In genomic region chr8:108246035-108246933, GRCm38 (mm10) we compare ENCODE assay signal across 11 mouse cellular contexts.
DNase-seq lines count a peak whose midpoint lies in the region; ATAC-seq lines count a peak whose summit lies in the region.
"Had no signal": no experiment of that assay in that cellular context is flagged by ENCODE, and none has a peak within 500 bp of the region (broad histone marks: within the 10 kb centered on the region; RNA-seq: fewer than 3 reads in every experiment).

No protein-coding gene starts in this region.

- no peaks in the 10 kb centered on the region for H3K9me3 ChIP-seq in heart, embryonic 13.5 days
- no peaks in the 10 kb centered on the region for H3K9me3 ChIP-seq in forebrain, embryonic 12.5 days
- no peaks in the 10 kb centered on the region for H3K9me3 ChIP-seq in intestine, embryonic 15.5 days
- no peaks in the 10 kb centered on the region for H3K9me3 ChIP-seq in neural tube, embryonic 15.5 days (replicated peaks)
- H3K9me3 ChIP-seq in liver, embryonic 12.5 days (replicated peaks) = no peaks in the 10 kb centered on the region

- peaks cover 8% of the 10 kb centered on the region for H3K4me1 ChIP-seq in heart, embryonic 13.5 days
- H3K4me1 ChIP-seq in forebrain, embryonic 12.5 days = peaks cover 52% of the 10 kb centered on the region
- H3K4me1 ChIP-seq in intestine, embryonic 15.5 days (replicated peaks) = peaks cover 7% of the 10 kb centered on the region
- H3K4me1 ChIP-seq in neural tube, embryonic 15.5 days = peaks cover 27% of the 10 kb centered on the region
- no peaks in the 10 kb centered on the region for H3K4me1 ChIP-seq in liver, embryonic 12.5 days

- ATAC-seq in heart, embryonic 13.5 days (ENCODE audit: extremely low read depth, insufficient number of reproducible peaks, low FRiP score, low TSS enrichment) = no peak
- ATAC-seq in forebrain, embryonic 12.5 days (ENCODE audit: low FRiP score) = peak; percentile 37
- no peak for ATAC-seq in intestine, embryonic 15.5 days
- ATAC-seq in neural tube, embryonic 15.5 days (ENCODE audit: low FRiP score) = no peak
- ATAC-seq in liver, embryonic 12.5 days = no peak

- H3K4me3 ChIP-seq in heart, embryonic 13.5 days = no peak overlapping the region
- H3K4me3 ChIP-seq in forebrain, embryonic 12.5 days (replicated peaks) = 0 out of 2 replicates have a peak overlapping the region, but pooled peaks have one; percentile 14
- H3K4me3 ChIP-seq in intestine, embryonic 15.5 days (replicated peaks) = no peak overlapping the region
- H3K4me3 ChIP-seq in neural tube, embryonic 15.5 days (replicated peaks) = no peak overlapping the region
- no peak overlapping the region for H3K4me3 ChIP-seq in liver, embryonic 12.5 days

- peak overlapping the region; percentile 22 for H3K4me2 ChIP-seq in heart, embryonic 13.5 days
- H3K4me2 ChIP-seq in forebrain, embryonic 12.5 days = peak overlapping the region; percentile 53
- H3K4me2 ChIP-seq in intestine, embryonic 15.5 days (replicated peaks) = peak overlapping the region; percentile 37
- peak overlapping the region; percentile 22 for H3K4me2 ChIP-seq in neural tube, embryonic 15.5 days
- no peak overlapping the region for H3K4me2 ChIP-seq in liver, embryonic 12.5 days

- no peaks in the 10 kb centered on the region for H3K36me3 ChIP-seq in heart, embryonic 13.5 days
- no peaks in the 10 kb centered on the region for H3K36me3 ChIP-seq in forebrain, embryonic 12.5 days (replicated peaks)
- H3K36me3 ChIP-seq in intestine, embryonic 15.5 days = no peaks in the 10 kb centered on the region
- no peaks in the 10 kb centered on the region for H3K36me3 ChIP-seq in neural tube, embryonic 15.5 days
- no peaks in the 10 kb centered on the region for H3K36me3 ChIP-seq in liver, embryonic 12.5 days

- no peak overlapping the region for H3K9ac ChIP-seq in heart, embryonic 13.5 days
- H3K9ac ChIP-seq in forebrain, embryonic 12.5 days = peak overlapping the region; percentile 29
- no peak overlapping the region for H3K9ac ChIP-seq in intestine, embryonic 15.5 days
- H3K9ac ChIP-seq in neural tube, embryonic 15.5 days (replicated peaks) = 0 out of 2 replicates have a peak overlapping the region, but pooled peaks have one; percentile 8
- H3K9ac ChIP-seq in liver, embryonic 12.5 days = no peak overlapping the region

- no peak overlapping the region for H3K27ac ChIP-seq in heart, embryonic 13.5 days (replicated peaks)
- H3K27ac ChIP-seq in forebrain, embryonic 12.5 days = peak overlapping the region; percentile 79
- H3K27ac ChIP-seq in intestine, embryonic 15.5 days = no peak overlapping the region
- peak overlapping the region; percentile 75 for H3K27ac ChIP-seq in neural tube, embryonic 15.5 days (replicated peaks)
- no peak overlapping the region for H3K27ac ChIP-seq in liver, embryonic 12.5 days

- 44% methylated on average over 22 of the region's 22 CpGs for WGBS in heart, embryonic 13.5 days
- 9% methylated on average over 22 of the region's 22 CpGs for WGBS in forebrain, embryonic 12.5 days
- 38% methylated on average over 22 of the region's 22 CpGs for WGBS in intestine, embryonic 15.5 days
- 15% methylated on average over 22 of the region's 22 CpGs for WGBS in neural tube, embryonic 15.5 days
- 68% methylated on average over 22 of the region's 22 CpGs for WGBS in liver, embryonic 12.5 days (ENCODE audit: insufficient replicate concordance)

- DNase-seq in heart, adult 9 months (ENCODE audit: low spot score in 2 of 2) = no peak
- DNase-seq in adrenal gland, adult 8-10 months = no peak
- DNase-seq in kidney, postnatal 4 days = no peak
- DNase-seq: B cell, adult 2 months; layer of hippocampus, postnatal 36 days; right cerebral cortex, postnatal 4 days had no signal

- H3K27me3 ChIP-seq in heart, embryonic 13.5 days (replicated peaks) = no peaks in the 10 kb centered on the region
- peaks cover 4% of the 10 kb centered on the region for H3K27me3 ChIP-seq in forebrain, embryonic 12.5 days
- no peaks in the 10 kb centered on the region for H3K27me3 ChIP-seq in intestine, embryonic 15.5 days (replicated peaks)
- H3K27me3 ChIP-seq in neural tube, embryonic 15.5 days (replicated peaks) = no peaks in the 10 kb centered on the region
- H3K27me3 ChIP-seq in liver, embryonic 12.5 days (replicated peaks) = no peaks in the 10 kb centered on the region; the same call in 1 of the 2 replicates

Comparison
In these comparisons a context has a peak if more than half of its experiments do, and no peak if none do; other contexts are left out.
1. H3K27ac ChIP-seq: peak in forebrain, embryonic 12.5 days (single experiment) and neural tube, embryonic 15.5 days (single experiment); none in heart, embryonic 13.5 days (single experiment), intestine, embryonic 15.5 days (single experiment) and liver, embryonic 12.5 days (single experiment).
2. H3K9ac ChIP-seq: peak in forebrain, embryonic 12.5 days (single experiment) and neural tube, embryonic 15.5 days (single experiment); none in heart, embryonic 13.5 days (single experiment), intestine, embryonic 15.5 days (single experiment) and liver, embryonic 12.5 days (single experiment).